Mouse (Mus musculus): ENCODE results near the gene Mrgpra3.

Gene Mrgpra3

GRCm38 (mm10) chr7:47601272-47601671 lies at the start of gene Mrgpra3:
Gene Mrgpra3 (minus strand): TSS chr7:47601372.
- DNase-seq (ENCODE audit: low read depth): no peak

Measured in induced T-regulatory cell, adult 2 months (primary cell).